Mouse (Mus musculus): ENCODE data around the gene Lrrc29.

GRCm38 (mm10) chr8:105338992-105339391 lies 12.9 kb upstream of the Lrrc29 start:
- TF ChIP-seq CTCF (IDR thresholded peaks at IDR 0.05; ENCODE audit: low read depth) (no peak), EP300 (optimal IDR thresholded peaks at IDR 0.05) (no peak)
